Mouse (Mus musculus) stomach, embryonic 14.5 days (tissue): ENCODE results near the gene Slc6a21. TPM values are rescaled to one million over a fixed set of nuclear protein-coding genes. Genes with fewer than 3 reads are reported as not detected.

Experiments
- ATAC-seq: fragments of 200-750 bp; cut with Nextera tagmentation; 2 replicates; pipeline ENCODE4 v1.8.0; 2017; ENCODE audit warnings: low read depth, moderate TSS enrichment; ENCODE audit not compliant: insufficient number of reproducible peaks, insufficient read depth, low FRiP score
- H3K27ac ChIP-seq: fragments of 300-500 bp; sonication (generic); 2 replicates; pipeline ENCODE4 v1.5.1; 2014; ENCODE audit warnings: mild to moderate bottlenecking, low read length, moderate library complexity, mixed read lengths
- H3K27me3 ChIP-seq: fragments of 300-500 bp; sonication (generic); 2 replicates; pipeline ENCODE4 v1.6.1; 2014; ENCODE audit warnings: low read length, control low read depth, mixed read lengths; ENCODE audit not compliant: control insufficient read depth, insufficient read depth
- H3K36me3 ChIP-seq: fragments of 300-500 bp; sonication (generic); 2 replicates; pipeline ENCODE4 v1.6.1; 2014; ENCODE audit warnings: mild to moderate bottlenecking, control low read depth, low read length, moderate library complexity, mixed read lengths; ENCODE audit not compliant: control insufficient read depth, insufficient read depth
- H3K4me1 ChIP-seq: fragments of 300-500 bp; sonication (generic); 2 replicates; pipeline ENCODE4 v1.6.1; 2014; ENCODE audit warnings: low read length, control low read depth, mixed read lengths; ENCODE audit not compliant: control insufficient read depth, insufficient read depth
- H3K4me2 ChIP-seq: fragments of 300-500 bp; sonication (generic); replicated peaks from 2 replicates; pipeline ENCODE4 v1.6.1; 2014; ENCODE audit warnings: low read depth, low read length, control low read depth
- H3K4me3 ChIP-seq: fragments of 300-500 bp; sonication (generic); 2 replicates; pipeline ENCODE4 v1.5.1; 2014; ENCODE audit warnings: low read depth, low read length, control low read depth
- H3K9ac ChIP-seq: fragments of 300-500 bp; sonication (generic); replicated peaks from 2 replicates; pipeline ENCODE4 v1.6.1; 2014; ENCODE audit warnings: low read depth, mild to moderate bottlenecking, control low read depth, low read length, moderate library complexity, mixed read lengths
- H3K9me3 ChIP-seq: fragments of 300-500 bp; sonication (generic); 2 replicates; pipeline ENCODE4 v1.6.1; 2016; ENCODE audit warnings: low read depth, low read length, control low read depth; ENCODE audit not compliant: control insufficient read depth
- WGBS: fragments of 180-500 bp; shearing (Covaris S2); extraction: QIAGEN DNeasy Blood & Tissue Kit; methylation state at CpG from one replicate; pipeline ENCODE4 v1.1.7; 2014; 5-methylcytosine and 5-hydroxymethylcytosine counted together
- polyA plus RNA-seq: library from polyadenylated mRNA; unstranded; fragments of >200 nt; fragmentation: Nextera tagmentation; extraction: Ambion mirVana; gene quantifications from 2 replicates; pipeline ENCODE4 v1.2.1, GENCODE M21; 2014

Gene Slc6a21
- polyA plus RNA-seq, 1 experiment from 2014 or later: not detected

GRCm38 (mm10) chr7:45234333-45234841 lies 42.9 kb upstream of the Slc6a21 start:
- Histone ChIP-seq H3K9me3 (no peaks in the 10 kb centered on the region), H3K36me3 (peaks cover 32% of the 10 kb centered on the region), H3K4me2 (peak overlapping the region; percentile 42), H3K27me3 (0 out of 2 replicates have a peak, but pooled peaks cover 5% of the 10 kb centered on the region), H3K9ac (no peak overlapping the region), H3K27ac (0 out of 2 replicates have a peak overlapping the region, but pooled peaks have one; percentile 28), H3K4me1 (peaks cover 16% of the 10 kb centered on the region), H3K4me3 (no peak overlapping the region; the same call in 1 of the 2 replicates)
- no peak for ATAC-seq
- 10% methylated on average over 29 of the region's 29 CpGs for WGBS

GRCm38 (mm10) chr7:45234922-45235571 lies 42.3 kb upstream of the Slc6a21 start:
- Histone ChIP-seq H3K4me2 (peak overlapping the region; percentile 42), H3K27ac (0 out of 2 replicates have a peak overlapping the region, but pooled peaks have one; percentile 28), H3K4me3 (peak overlapping the region; percentile 3; the same call in 1 of the 2 replicates), H3K4me1 (peaks cover 16% of the 10 kb centered on the region), H3K9ac (no peak overlapping the region), H3K36me3 (peaks cover 26% of the 10 kb centered on the region), H3K9me3 (no peaks in the 10 kb centered on the region), H3K27me3 (0 out of 2 replicates have a peak, but pooled peaks cover 5% of the 10 kb centered on the region)
- 7% methylated on average over 21 of the region's 21 CpGs for WGBS
- ATAC-seq: peak; percentile 78

- Histone ChIP-seq H3K4me2 (peak overlapping the region; percentile 42), H3K4me3 (peak overlapping the region; percentile 3; the same call in 1 of the 2 replicates), H3K27me3 (0 out of 2 replicates have a peak, but pooled peaks cover 5% of the 10 kb centered on the region), H3K27ac (no peak overlapping the region), H3K4me1 (peaks cover 19% of the 10 kb centered on the region), H3K9me3 (no peaks in the 10 kb centered on the region), H3K36me3 (peaks cover 26% of the 10 kb centered on the region), H3K9ac (no peak overlapping the region)
- 30% methylated on average over 17 of the region's 17 CpGs for WGBS
- 0 out of 2 replicates have a peak, but pooled peaks have one; percentile 4 for ATAC-seq
Observed at GRCm38 (mm10) chr7:45235656-45236180, 41.6 kb upstream of the Slc6a21 start.

- H3K4me2 ChIP-seq: no peak overlapping the region
- H3K9ac ChIP-seq: no peak overlapping the region
- ATAC-seq: no peak
- H3K36me3 ChIP-seq: peaks cover 4% of the 10 kb centered on the region; the same call in 1 of the 2 replicates
- peaks cover 19% of the 10 kb centered on the region for H3K4me1 ChIP-seq
- 72% methylated on average over 17 of the region's 17 CpGs for whole genome bisulfite sequencing
- H3K9me3 ChIP-seq: no peaks in the 10 kb centered on the region
- no peak overlapping the region for H3K4me3 ChIP-seq
- H3K27me3 ChIP-seq: 0 out of 2 replicates have a peak, but pooled peaks cover 5% of the 10 kb centered on the region
- H3K27ac ChIP-seq: no peak overlapping the region
Observed at GRCm38 (mm10) chr7:45237747-45238699, 39.3 kb upstream of the Slc6a21 start.

GRCm38 (mm10) chr7:45238723-45239496 lies 38.4 kb upstream of the Slc6a21 start, which contains the start of gene Cd37:
Gene Cd37 (minus strand): TSS chr7:45239115.
- Histone ChIP-seq H3K9ac (no peak within 1 kb of the TSS), H3K9me3 (no peaks in the 10 kb centered on the region), H3K27me3 (0 out of 2 replicates have a peak, but pooled peaks cover 5% of the 10 kb centered on the region), H3K4me3 (no peak within 1 kb of the TSS), H3K4me1 (peaks cover 14% of the 10 kb centered on the region), H3K36me3 (no peaks in the 10 kb centered on the region), H3K4me2 (no peak within 1 kb of the TSS), H3K27ac (no peak within 1 kb of the TSS)
- ATAC-seq: no peak
- WGBS: 40% methylated on average over 20 of the region's 20 CpGs

- Histone ChIP-seq H3K9me3 (no peaks in the 10 kb centered on the region), H3K4me1 (0 out of 2 replicates have a peak, but pooled peaks cover 6% of the 10 kb centered on the region), H3K4me3 (no peak overlapping the region), H3K4me2 (no peak overlapping the region), H3K9ac (no peak overlapping the region), H3K27ac (no peak overlapping the region), H3K27me3 (0 out of 2 replicates have a peak, but pooled peaks cover 5% of the 10 kb centered on the region), H3K36me3 (no peaks in the 10 kb centered on the region)
- 89% methylated on average over 7 of the region's 7 CpGs for WGBS
- ATAC-seq: no peak
Observed at GRCm38 (mm10) chr7:45240109-45240508, 37.2 kb upstream of the Slc6a21 start.

- 0 out of 2 replicates have a peak within 1 kb of the TSS, but pooled peaks have one; percentile 18 for H3K9ac ChIP-seq
- peak within 1 kb of the TSS; percentile 46 for H3K4me2 ChIP-seq
- H3K36me3 ChIP-seq: no peaks in the 10 kb centered on the region
- 0 out of 2 replicates have a peak, but pooled peaks cover 3% of the 10 kb centered on the region for H3K4me1 ChIP-seq
- 0 out of 2 replicates have a peak, but pooled peaks cover 5% of the 10 kb centered on the region for H3K27me3 ChIP-seq
- H3K4me3 ChIP-seq: peak within 1 kb of the TSS; percentile 20
- H3K27ac ChIP-seq: no peak within 1 kb of the TSS
- WGBS: 16% methylated on average over 53 of the region's 53 CpGs
- H3K9me3 ChIP-seq: no peaks in the 10 kb centered on the region
- 0 out of 2 replicates have a peak, but pooled peaks have one; percentile 34 for ATAC-seq
Observed at GRCm38 (mm10) chr7:45240633-45241388, 36.5 kb upstream of the Slc6a21 start, which contains the start of gene Slc6a16. Gene Slc6a16 (plus strand): TSS chr7:45241085.
